Mouse (Mus musculus): ENCODE data around the gene Dstn.

DNA sequence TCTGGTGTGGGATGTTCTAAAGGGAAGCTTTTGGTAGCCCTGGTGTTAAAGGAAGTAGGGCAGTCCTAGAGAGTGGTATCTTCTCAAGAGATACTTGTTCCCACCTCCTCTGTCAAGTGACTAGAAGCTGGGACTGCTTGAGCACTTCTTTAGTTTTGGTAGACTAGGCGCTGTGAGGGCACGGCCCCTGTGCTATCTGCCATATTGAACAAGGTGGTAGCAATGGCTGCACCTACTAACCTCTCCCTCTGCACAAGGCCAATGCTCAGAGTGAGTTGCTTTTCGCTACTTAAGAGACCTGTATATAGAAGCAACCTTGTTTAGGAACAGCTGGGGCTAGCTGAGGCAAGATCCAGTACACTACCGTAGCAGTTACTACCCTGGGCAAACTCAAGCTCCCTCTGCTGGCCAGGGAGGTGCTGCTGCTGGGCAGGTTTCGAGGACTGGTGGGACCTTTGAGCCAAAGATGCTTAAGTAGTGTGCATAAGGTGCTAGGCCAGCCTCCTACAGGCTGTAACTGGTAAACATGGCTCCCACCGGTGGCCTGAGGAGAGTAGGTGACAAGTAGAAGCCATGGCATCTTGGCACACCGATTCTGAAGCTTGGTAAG, 30.5 kb downstream of the Dstn start:
- TF ChIP-seq POLR2A (IDR thresholded peaks at IDR 0.05; ENCODE audit: insufficient read depth, low read depth, low read length) (no peak), CTCF (IDR thresholded peaks at IDR 0.05; ENCODE audit: insufficient read depth, low read depth, low read length) (no peak; the same call in 1 of the 2 replicates)

Data from olfactory bulb, adult 2 months (tissue).